Mouse (Mus musculus) layer of hippocampus, adult 18-20 months (tissue): ENCODE measurements at regions not wholly inside any gene's neighbourhood (a gene's known extent, or its start where the extent isn't known, plus 50 kb on each side); places are given as distances from the start of the nearest gene placed in this dataset.

ENCODE experiments used
- DNase-seq, 2 experiments: peaks; one replicate each; pipeline ENCODE4 v3.0.0; 2022; ENCODE audit warnings: low spot score in 2 of 2

GRCm38 (mm10) chr5:35221451-35222305 lies 56.4 kb upstream of the Adra2c start:
- no peak for DNase-seq

- no peak for DNase-seq
Measured at GRCm38 (mm10) chr5:35216271-35216670, 61.8 kb upstream of the Adra2c start.

- peak; percentile 47 to 65 for DNase-seq
Measured at GRCm38 (mm10) chr5:35215480-35216195, 62.5 kb upstream of the Adra2c start.

- DNase-seq: no peak
Measured at GRCm38 (mm10) chr5:35215007-35215406, 63.1 kb upstream of the Adra2c start.

GRCm38 (mm10) chr5:35209348-35209747 lies 68.8 kb upstream of the Adra2c start:
- DNase-seq: no peak

- no peak for DNase-seq
Measured at GRCm38 (mm10) chr5:35204049-35204448, 74.1 kb upstream of the Adra2c start.

- DNase-seq: no peak
Measured at GRCm38 (mm10) chr5:35198468-35198867, 79.7 kb upstream of the Adra2c start.

- DNase-seq: peak; percentile 62 to 79
Measured at GRCm38 (mm10) chr5:35189113-35189797, 83.7 kb upstream of the Lrpap1 start.

- DNase-seq: no peak
Measured at GRCm38 (mm10) chr5:35185826-35186225, 80.3 kb upstream of the Lrpap1 start.

- no peak for DNase-seq
Measured at GRCm38 (mm10) chr5:35185289-35185688, 79.7 kb upstream of the Lrpap1 start.

GRCm38 (mm10) chr5:35183418-35183817 lies 77.9 kb upstream of the Lrpap1 start:
- DNase-seq: no peak

- DNase-seq: peak; percentile 21 to 47
Measured at GRCm38 (mm10) chr5:35177332-35177731, 71.8 kb upstream of the Lrpap1 start.

- no peak for DNase-seq
Measured at GRCm38 (mm10) chr5:35176112-35176848, 70.7 kb upstream of the Lrpap1 start.

GRCm38 (mm10) chr5:35174318-35174717 lies 68.8 kb upstream of the Lrpap1 start:
- DNase-seq: no peak

- DNase-seq: no peak
Measured at GRCm38 (mm10) chr5:35171336-35171735, 65.8 kb upstream of the Lrpap1 start.

GRCm38 (mm10) chr5:35170369-35171130 lies 65.0 kb upstream of the Lrpap1 start:
- peak; percentile 24 to 50 for DNase-seq

- DNase-seq: no peak
Measured at GRCm38 (mm10) chr5:35169614-35170293, 64.2 kb upstream of the Lrpap1 start.

- DNase-seq: peak; percentile 47 to 86
Measured at GRCm38 (mm10) chr5:35168853-35169252, 63.3 kb upstream of the Lrpap1 start.

GRCm38 (mm10) chr5:35168369-35168768 lies 62.8 kb upstream of the Lrpap1 start:
- no peak for DNase-seq

GRCm38 (mm10) chr5:35165993-35166392 lies 60.4 kb upstream of the Lrpap1 start:
- no peak for DNase-seq
